Mouse (Mus musculus) limb, embryonic 14.5 days (tissue): ENCODE measurements at regions not wholly inside any gene's neighbourhood (a gene's known extent, or its start where the extent isn't known, plus 50 kb on each side); places are given as distances from the start of the nearest gene placed in this dataset.

Source experiments
- ATAC-seq: fragments of 200-750 bp; cut with Nextera tagmentation; 2 replicates; pipeline ENCODE4 v1.8.0; 2017; ENCODE audit warnings: low read depth, moderate number of reproducible peaks, moderate TSS enrichment; ENCODE audit not compliant: low FRiP score
- DNase-seq: peaks from one replicate; pipeline ENCODE4 v3.0.0-alpha.2; 2015; ENCODE audit warnings: low spot score
- H3K27ac ChIP-seq: fragments of 300-500 bp; sonication (generic); replicated peaks from 2 replicates; pipeline ENCODE4 v1.5.1; 2014; ENCODE audit warnings: low read depth, mild to moderate bottlenecking, low read length, moderate library complexity, mixed read lengths
- H3K27me3 ChIP-seq: fragments of 300-500 bp; sonication (generic); 2 replicates; pipeline ENCODE4 v1.6.1; 2014; ENCODE audit warnings: low read length, mixed read lengths; ENCODE audit not compliant: control insufficient read depth, insufficient read depth
- H3K36me3 ChIP-seq: fragments of 300-500 bp; sonication (generic); 2 replicates; pipeline ENCODE4 v1.6.1; 2014; ENCODE audit warnings: mild to moderate bottlenecking, low read length, moderate library complexity, mixed read lengths; ENCODE audit not compliant: control insufficient read depth, insufficient read depth
- H3K4me1 ChIP-seq: fragments of 300-500 bp; sonication (generic); 2 replicates; pipeline ENCODE4 v1.6.1; 2014; ENCODE audit warnings: antibody characterized with exemption, low read length, mixed read lengths; ENCODE audit not compliant: control insufficient read depth, insufficient read depth
- H3K4me2 ChIP-seq: fragments of 300-500 bp; sonication (generic); replicated peaks from 2 replicates; pipeline ENCODE4 v1.6.1; 2014; ENCODE audit warnings: low read depth, mild to moderate bottlenecking, low read length, moderate library complexity; ENCODE audit not compliant: severe bottlenecking
- H3K4me3 ChIP-seq: fragments of 300-500 bp; sonication (generic); replicated peaks from 2 replicates; pipeline ENCODE4 v1.5.1; 2014; ENCODE audit warnings: low read length
- H3K9ac ChIP-seq: fragments of 300-500 bp; sonication (generic); 2 replicates; pipeline ENCODE4 v1.6.1; 2014; ENCODE audit warnings: mild to moderate bottlenecking, low read depth, low read length, moderate library complexity; ENCODE audit not compliant: severe bottlenecking
- H3K9me3 ChIP-seq: fragments of 300-500 bp; sonication (generic); 2 replicates; pipeline ENCODE4 v1.6.1; 2016; ENCODE audit warnings: low read length; ENCODE audit not compliant: control insufficient read depth
- POLR2A ChIP-seq: fragments of 200-500 bp; IDR thresholded peaks from 2 replicates; pipeline ENCODE4 v1.8.0; 2012; ENCODE audit warnings: inconsistent platforms, mild to moderate bottlenecking, moderate library complexity, borderline replicate concordance; ENCODE audit not compliant: insufficient read depth, insufficient read length; ENCODE audit errors: extremely low read depth
- WGBS: fragments of 180-500 bp; shearing (Covaris S2); extraction: QIAGEN DNeasy Blood & Tissue Kit; methylation state at CpG from one replicate; pipeline ENCODE4 v1.1.7; 2014; 5-methylcytosine and 5-hydroxymethylcytosine counted together

DNA sequence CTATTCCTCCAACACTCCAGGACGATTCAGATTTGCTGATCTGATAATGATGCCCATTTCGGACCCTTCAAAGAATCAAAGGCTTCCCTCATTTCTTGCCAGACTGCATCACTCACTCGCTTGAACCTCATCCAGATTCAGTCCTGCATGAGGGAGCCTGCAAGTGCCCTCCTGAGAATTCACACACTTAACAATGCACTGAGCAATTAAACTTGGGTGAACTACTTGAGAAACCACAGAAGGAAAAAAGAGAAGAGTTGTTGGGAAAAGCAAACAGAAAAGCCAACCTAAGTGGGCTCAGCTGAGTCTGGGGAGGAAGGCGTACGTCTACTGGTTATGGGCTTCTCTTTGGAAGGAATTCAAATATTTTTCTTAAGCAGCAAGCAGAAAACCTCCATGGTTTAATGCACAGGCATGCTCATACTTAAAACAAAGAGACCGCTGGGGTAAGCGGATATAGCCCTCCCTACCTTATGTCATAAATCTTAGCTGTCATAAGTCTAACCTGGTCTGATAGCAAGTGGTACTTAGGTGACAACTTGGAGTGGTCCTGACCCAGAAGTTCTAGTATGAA lies 343.6 kb upstream of the Jmjd1c start:
- H3K4me3 ChIP-seq: no peak overlapping the region
- H3K9me3 ChIP-seq: no peaks in the 10 kb centered on the region
- H3K27me3 ChIP-seq: no peaks in the 10 kb centered on the region
- WGBS: 62% methylated on average over 7 of the region's 7 CpGs
- H3K9ac ChIP-seq: no peak overlapping the region
- DNase-seq (no peak), ATAC-seq (peak; percentile 41; the same call in 1 of the 2 replicates)
- no peak for TF ChIP-seq POLR2A
- no peak overlapping the region for H3K4me2 ChIP-seq
- no peaks in the 10 kb centered on the region for H3K36me3 ChIP-seq
- H3K27ac ChIP-seq: no peak overlapping the region
- no peaks in the 10 kb centered on the region for H3K4me1 ChIP-seq

- DNase-seq (no peak), ATAC-seq (no peak)
- no peaks in the 10 kb centered on the region for H3K9me3 ChIP-seq
- H3K4me2 ChIP-seq: no peak overlapping the region
- 84% methylated on average over 4 of the region's 4 CpGs for WGBS
- no peak overlapping the region for H3K9ac ChIP-seq
- no peaks in the 10 kb centered on the region for H3K4me1 ChIP-seq
- H3K27ac ChIP-seq: no peak overlapping the region
- no peaks in the 10 kb centered on the region for H3K36me3 ChIP-seq
- H3K27me3 ChIP-seq: no peaks in the 10 kb centered on the region
- no peak overlapping the region for H3K4me3 ChIP-seq
- no peak for TF ChIP-seq POLR2A
Measured at GRCm38 (mm10) chr10:66756866-66757265, 339.1 kb upstream of the Jmjd1c start.

- TF ChIP-seq POLR2A: no peak
- H3K4me1 ChIP-seq: no peaks in the 10 kb centered on the region
- no peak overlapping the region for H3K9ac ChIP-seq
- no peaks in the 10 kb centered on the region for H3K27me3 ChIP-seq
- peak overlapping the region; percentile 26; the same call in 1 of the 2 replicates for H3K4me2 ChIP-seq
- H3K9me3 ChIP-seq: peaks cover 10% of the 10 kb centered on the region
- H3K36me3 ChIP-seq: no peaks in the 10 kb centered on the region
- DNase-seq (no peak), ATAC-seq (no peak)
- H3K4me3 ChIP-seq: no peak overlapping the region
- H3K27ac ChIP-seq: no peak overlapping the region
- 31% methylated on average over 21 of the region's 21 CpGs for WGBS
Measured at GRCm38 (mm10) chr10:66770161-66771030, 325.5 kb upstream of the Jmjd1c start.

- Histone ChIP-seq H3K4me3 (no peak overlapping the region), H3K27me3 (no peaks in the 10 kb centered on the region), H3K27ac (peak overlapping the region; percentile 39; the same call in 1 of the 2 replicates), H3K9me3 (no peaks in the 10 kb centered on the region), H3K4me1 (peaks cover 5% of the 10 kb centered on the region; the same call in 1 of the 2 replicates), H3K36me3 (no peaks in the 10 kb centered on the region), H3K4me2 (no peak overlapping the region), H3K9ac (no peak overlapping the region)
- 51% methylated on average over 11 of the region's 11 CpGs for WGBS
- peak; percentile 42 for DNase-seq
- TF ChIP-seq POLR2A: no peak
- peak; percentile 87; the same call in 1 of the 2 replicates for ATAC-seq
Measured at GRCm38 (mm10) chr10:66780335-66781170, 315.4 kb upstream of the Jmjd1c start.

GRCm38 (mm10) chr10:66781171-66781510 lies 314.8 kb upstream of the Jmjd1c start:
- no peak for TF ChIP-seq POLR2A
- Histone ChIP-seq H3K27me3 (no peaks in the 10 kb centered on the region), H3K4me1 (peaks cover 5% of the 10 kb centered on the region; the same call in 1 of the 2 replicates), H3K9ac (no peak overlapping the region), H3K36me3 (no peaks in the 10 kb centered on the region), H3K27ac (0 out of 2 replicates have a peak overlapping the region, but pooled peaks have one; percentile 5), H3K4me2 (no peak overlapping the region), H3K9me3 (no peaks in the 10 kb centered on the region), H3K4me3 (no peak overlapping the region)
- ATAC-seq: peak; percentile 46; the same call in 1 of the 2 replicates
- no peak for DNase-seq
- WGBS: 55% methylated on average over 1 of the region's 1 CpGs
